Mouse (Mus musculus): Measurements from ENCODE around the gene Hnrnpab. TPM values are rescaled to one million over a fixed set of nuclear protein-coding genes. Genes with fewer than 3 reads are reported as not detected.
"Not testable (repeated sequence)": the region's sequence is repeated elsewhere in the genome, so short reads cannot be mapped to it uniquely, and the experiment has no call there.

Gene Hnrnpab
- polyA plus RNA-seq, 1 experiment from 2014 or later = 520 TPM

DNA sequence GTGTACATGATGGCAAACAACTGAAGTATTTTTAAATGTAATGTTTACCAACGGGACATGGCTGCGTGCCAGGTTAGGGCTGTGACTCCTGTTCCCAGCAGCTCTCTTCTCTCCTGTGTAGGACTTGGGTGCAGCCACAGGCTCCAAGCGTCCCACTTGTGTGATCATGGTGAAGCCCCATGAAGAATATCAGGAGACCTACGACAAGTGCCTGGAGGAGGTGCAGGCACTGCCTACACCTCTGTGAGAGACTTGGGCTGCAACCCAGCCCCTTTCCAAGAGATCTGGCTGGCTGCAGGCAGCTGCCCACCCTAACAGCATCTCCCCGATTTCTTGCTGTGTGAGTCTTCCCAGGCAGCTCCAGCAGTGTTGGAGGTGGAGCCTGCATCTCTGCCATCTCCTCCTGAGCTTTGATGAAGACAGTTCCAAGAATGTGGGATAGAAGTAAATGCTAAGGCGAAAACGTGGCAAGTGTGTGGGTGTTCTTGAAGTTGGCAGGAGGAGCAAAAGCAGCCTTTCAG lies 16.4 kb upstream of the Hnrnpab start:
- ATAC-seq = no peak
- in situ Hi-C loops (cut with MboI; ENCODE audit: low pct_unique_long_range_greater_than_20kb) = no loop called here
- no peak for TF ChIP-seq CTCF (IDR thresholded peaks at IDR 0.05)
- no peaks in the 10 kb centered on the region for H3K27me3 ChIP-seq
- ChIA-PET CTCF (interaction anchor here (0.9 kb wide), 1 partner anchor 172 kb away, joined by 3 read pairs; no protein-coding TSS in a partner anchor), POLR2A (interaction anchor here (1.0 to 2.1 kb wide), 2 partner anchors 16 to 62 kb away, joined by 3 to 5 read pairs; partner anchors contain the start of gene Hnrnpab)
- no peak for DNase-seq (ENCODE audit: low read depth, low spot score)

GRCm38 (mm10) chr11:51621776-51622175 lies 15.1 kb upstream of the Hnrnpab start:
- no peaks in the 10 kb centered on the region for H3K27me3 ChIP-seq
- CTCF ChIA-PET = interaction anchor here (1.0 kb wide), 1 partner anchor 70 kb away, joined by 3 read pairs; no protein-coding TSS in a partner anchor
- in situ Hi-C loops (cut with MboI; ENCODE audit: low pct_unique_long_range_greater_than_20kb) = no loop called here
- no peak for TF ChIP-seq CTCF (IDR thresholded peaks at IDR 0.05)
- POLR2A ChIA-PET = interaction anchor here (0.6 to 2.1 kb wide), 4 partner anchors 15 to 156 kb away, joined by 3 to 5 read pairs (median 4); partner anchors contain the start of gene Hnrnpab
- DNase-seq (ENCODE audit: low read depth, low spot score) (no peak), ATAC-seq (no peak)

DNA sequence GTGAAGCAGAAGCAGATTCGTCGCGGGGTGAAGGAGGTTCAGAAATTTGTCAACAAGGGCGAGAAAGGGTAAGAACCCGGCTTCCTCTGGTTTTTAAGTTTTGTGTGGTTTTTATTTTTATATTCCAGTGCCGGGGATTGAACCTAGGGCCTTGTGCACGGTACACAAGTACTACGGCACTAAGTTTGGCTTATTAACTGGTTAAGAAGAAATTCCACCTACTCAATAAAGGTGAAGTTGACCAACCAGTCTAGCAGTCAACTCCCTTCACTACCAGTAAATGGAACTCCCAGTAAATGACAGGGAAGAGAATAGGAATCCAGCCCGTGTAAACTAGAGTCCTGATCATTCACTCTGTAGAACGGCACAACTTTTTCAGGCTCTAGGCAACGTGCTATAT lies 13.4 kb upstream of the Hnrnpab start:
- no peak for ATAC-seq
- POLR2A ChIA-PET = no interaction called here
- no peak for TF ChIP-seq CTCF (IDR thresholded peaks at IDR 0.05)
- CTCF ChIA-PET = interaction anchor here (7.7 kb wide), 1 partner anchor 61 kb away, joined by 61 read pairs; no protein-coding TSS in a partner anchor
- H3K27me3 ChIP-seq = no peaks in the 10 kb centered on the region
- in situ Hi-C loops (cut with MboI; ENCODE audit: low pct_unique_long_range_greater_than_20kb) = no loop called here
- no peak for DNase-seq (ENCODE audit: low read depth, low spot score)

DNA sequence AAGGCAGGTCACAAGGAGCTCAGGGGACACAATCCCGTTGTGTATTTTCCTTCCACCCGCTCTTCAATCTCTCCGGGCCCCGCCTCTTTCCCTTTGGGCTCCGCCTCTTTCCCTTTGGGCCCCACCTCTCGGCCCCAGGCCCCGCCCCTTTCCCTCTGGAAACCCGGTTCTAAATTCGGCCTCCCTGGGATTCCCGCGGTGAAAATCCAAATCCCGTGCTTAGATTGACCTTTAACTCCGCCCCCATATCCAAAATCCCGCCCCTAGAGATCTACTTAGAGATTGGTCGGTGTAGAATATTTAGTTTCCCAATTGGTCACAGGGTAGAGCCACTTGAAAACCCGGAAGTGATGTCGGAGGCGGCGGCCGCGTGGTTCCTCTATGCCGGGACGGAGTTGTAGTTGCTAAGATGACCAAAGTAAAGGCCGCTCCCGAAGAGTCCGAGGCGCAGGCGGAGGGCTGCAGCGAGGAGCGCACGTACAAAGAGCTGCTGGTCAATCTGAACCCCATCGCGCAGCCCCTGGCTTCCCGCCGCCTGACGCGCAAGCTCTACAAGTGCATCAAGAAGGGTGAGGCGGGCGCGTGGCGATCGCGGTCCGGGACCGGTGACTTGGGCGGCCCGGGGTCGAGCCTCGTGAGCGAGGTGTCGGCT lies 12.9 kb upstream of the Hnrnpab start, which contains the start of gene Nhp2:
Gene Nhp2, plus strand, starts transcription at position 327 of the 652 bp plus-strand sequence.
- ChIA-PET CTCF (interaction anchor here (1.0 to 7.7 kb wide), 3 partner anchors 10 to 62 kb away, joined by 3 to 61 read pairs (median 3); no protein-coding TSS in a partner anchor), POLR2A (no interaction called here)
- H3K27me3 ChIP-seq = no peaks in the 10 kb centered on the region
- no peak for TF ChIP-seq CTCF (IDR thresholded peaks at IDR 0.05)
- ATAC-seq (peak; percentile 78), DNase-seq (ENCODE audit: low read depth, low spot score) (no peak)
- in situ Hi-C loops (cut with MboI; ENCODE audit: low pct_unique_long_range_greater_than_20kb) = loop anchor here (5.0 kb wide), 2 partner anchors 63 to 168 kb away; no protein-coding TSS in a partner anchor

DNA sequence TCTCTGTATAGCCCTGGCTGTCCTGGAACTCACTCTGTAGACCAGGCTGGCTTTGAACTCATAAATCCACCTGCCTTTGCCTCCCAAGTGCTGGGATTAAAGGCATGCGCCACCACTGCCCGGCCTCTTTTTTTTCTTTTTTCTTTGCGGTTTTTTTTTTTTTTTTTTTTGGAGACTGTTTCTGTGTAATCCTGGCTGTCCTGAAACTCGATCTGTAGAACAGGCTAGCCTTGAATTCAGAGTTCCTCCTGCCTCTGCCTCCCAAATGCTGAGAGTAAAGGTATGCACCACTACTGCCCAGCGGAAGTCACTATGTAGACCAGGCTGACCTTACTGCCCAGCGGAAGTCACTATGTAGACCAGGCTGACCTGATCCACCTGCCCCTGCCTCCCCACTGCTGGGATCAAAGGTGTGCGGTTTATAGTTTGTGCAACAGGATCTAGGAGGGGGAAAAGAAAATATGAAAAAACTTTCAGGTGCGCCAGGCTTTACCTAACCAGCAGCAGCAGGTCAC lies 12.3 kb upstream of the Hnrnpab start:
- ChIA-PET CTCF (interaction anchor here (1.0 to 7.7 kb wide), 4 partner anchors 10 to 69 kb away, joined by 3 to 61 read pairs (median 18); partner anchors contain the start of gene 0610009B22Rik), POLR2A (interaction anchor here (1.6 kb wide), 1 partner anchor 70 kb away, joined by 4 read pairs; the partner anchor contains the start of gene 0610009B22Rik)
- H3K27me3 ChIP-seq = no peaks in the 10 kb centered on the region
- DNase-seq (ENCODE audit: low read depth, low spot score) = no peak
- no peak for TF ChIP-seq CTCF (IDR thresholded peaks at IDR 0.05)
- in situ Hi-C loops (cut with MboI; ENCODE audit: low pct_unique_long_range_greater_than_20kb) = loop anchor here (5.0 kb wide), 2 partner anchors 63 to 168 kb away; no protein-coding TSS in a partner anchor
- ATAC-seq = no peak

DNA sequence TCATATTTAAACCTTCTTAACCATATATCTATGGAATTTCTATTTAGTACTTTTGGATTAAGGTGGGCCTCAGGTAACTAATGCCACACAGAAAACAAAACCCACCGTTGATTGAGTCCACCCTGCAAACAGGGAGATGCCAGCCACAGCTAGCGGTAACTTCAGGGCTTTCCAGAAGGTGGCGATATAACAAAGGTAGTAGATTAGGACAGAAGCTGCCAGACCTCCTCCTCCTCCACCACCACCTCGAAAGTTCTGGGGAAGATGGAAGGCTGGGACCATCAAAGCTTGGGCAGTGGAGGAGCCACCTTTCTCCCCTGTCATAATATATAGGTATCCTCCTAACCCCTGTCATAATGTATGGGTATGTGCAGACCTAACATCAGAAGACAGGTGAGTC lies 11.0 kb upstream of the Hnrnpab start:
- DNase-seq (ENCODE audit: low read depth, low spot score) (no peak), ATAC-seq (no peak)
- H3K27me3 ChIP-seq = no peaks in the 10 kb centered on the region
- no peak for TF ChIP-seq CTCF (IDR thresholded peaks at IDR 0.05)
- ChIA-PET POLR2A (interaction anchor here (1.2 to 1.6 kb wide), 2 partner anchors 71 to 149 kb away, joined by 3 to 4 read pairs; partner anchors contain the start of gene 0610009B22Rik), CTCF (interaction anchor here (1.1 to 7.7 kb wide), 7 partner anchors 11 to 161 kb away, joined by 3 to 61 read pairs (median 7); partner anchors contain the start of genes 0610009B22Rik and Hnrnpab)
- in situ Hi-C loops (cut with MboI; ENCODE audit: low pct_unique_long_range_greater_than_20kb) = loop anchor here (5.0 kb wide), 2 partner anchors 65 to 170 kb away; no protein-coding TSS in a partner anchor

- ChIA-PET POLR2A (interaction anchor here (0.6 to 2.3 kb wide), 6 partner anchors 9 to 1415 kb away, joined by 3 to 9 read pairs (median 4); partner anchors contain the start of gene Hnrnpab), CTCF (interaction anchor here (1.5 to 7.7 kb wide), 4 partner anchors 10 to 72 kb away, joined by 3 to 61 read pairs (median 20); partner anchors contain the start of genes 0610009B22Rik and Hnrnpab)
- DNase-seq (ENCODE audit: low read depth, low spot score); H3K27me3 ChIP-seq; ATAC-seq: not testable (repeated sequence)
- in situ Hi-C loops (cut with MboI; ENCODE audit: low pct_unique_long_range_greater_than_20kb) = loop anchor here (5.0 kb wide), 2 partner anchors 66 to 171 kb away; no protein-coding TSS in a partner anchor
These were observed 9.5 kb upstream of the Hnrnpab start for GRCm38 (mm10) chr11:51616113-51616512.

DNA sequence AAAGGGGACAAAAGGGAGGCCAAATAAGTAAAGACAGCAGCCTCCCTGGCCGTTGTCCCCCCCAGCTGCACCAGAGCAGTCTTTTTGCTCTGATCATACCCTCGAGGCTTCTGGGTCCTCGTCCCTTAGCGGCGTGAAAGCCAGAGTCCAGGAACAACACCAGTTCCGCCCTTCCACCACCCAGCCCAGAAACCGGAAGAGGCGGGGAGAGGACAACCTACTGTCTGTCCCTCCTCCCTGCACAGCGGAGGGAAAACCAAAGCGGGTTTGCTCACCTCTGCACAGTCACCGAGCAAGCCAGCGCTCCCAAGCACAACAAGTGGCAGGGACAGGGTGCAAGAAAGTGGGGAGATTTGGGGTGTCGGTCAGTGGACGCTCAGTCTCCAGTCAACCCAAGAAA lies 9.0 kb upstream of the Hnrnpab start:
- ChIA-PET CTCF (interaction anchor here (0.7 to 7.7 kb wide), 6 partner anchors 9 to 72 kb away, joined by 3 to 61 read pairs (median 5); partner anchors contain the start of genes 0610009B22Rik and Hnrnpab), POLR2A (interaction anchor here (0.6 to 2.3 kb wide), 5 partner anchors 9 to 137 kb away, joined by 3 to 9 read pairs (median 4); partner anchors contain the start of gene Hnrnpab)
- DNase-seq (ENCODE audit: low read depth, low spot score) (no peak), ATAC-seq (peak; percentile 81)
- in situ Hi-C loops (cut with MboI; ENCODE audit: low pct_unique_long_range_greater_than_20kb) = loop anchor here (5.0 kb wide), 2 partner anchors 67 to 172 kb away; no protein-coding TSS in a partner anchor
- no peak for TF ChIP-seq CTCF (IDR thresholded peaks at IDR 0.05)
- no peaks in the 10 kb centered on the region for H3K27me3 ChIP-seq

DNA sequence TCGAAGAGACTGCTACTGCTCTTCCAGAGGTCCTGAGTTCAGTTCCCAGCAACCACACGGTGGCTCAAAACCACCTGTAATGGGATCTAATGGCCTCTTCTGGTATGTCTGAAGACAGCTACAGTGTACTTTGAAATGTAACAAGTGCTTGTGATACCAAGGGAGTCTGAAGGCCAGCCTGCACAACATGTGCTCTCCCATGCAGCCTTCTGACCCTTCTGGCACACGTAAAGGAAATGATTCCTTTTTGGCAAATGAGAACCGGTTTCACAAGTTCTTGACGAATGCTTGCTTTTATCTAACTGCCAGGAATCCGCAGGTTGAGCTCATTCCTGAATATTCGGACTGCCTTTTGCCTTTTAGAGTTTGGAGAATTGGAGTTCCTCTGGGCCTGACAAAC lies 8.5 kb upstream of the Hnrnpab start:
- CTCF ChIA-PET = interaction anchor here (0.7 to 7.7 kb wide), 4 partner anchors 8 to 73 kb away, joined by 3 to 61 read pairs (median 18); partner anchors contain the start of genes 0610009B22Rik and Hnrnpab
- TF ChIP-seq CTCF (IDR thresholded peaks at IDR 0.05) = no peak
- no peak for DNase-seq (ENCODE audit: low read depth, low spot score)
- in situ Hi-C loops (cut with MboI; ENCODE audit: low pct_unique_long_range_greater_than_20kb) = loop anchor here (5.0 kb wide), 2 partner anchors 67 to 172 kb away; no protein-coding TSS in a partner anchor
- no peaks in the 10 kb centered on the region for H3K27me3 ChIP-seq
- no peak for ATAC-seq
- POLR2A ChIA-PET = interaction anchor here (0.5 to 2.3 kb wide), 3 partner anchors 8 to 156 kb away, joined by 3 to 9 read pairs (median 5); partner anchors contain the start of gene Hnrnpab

Measured in Patski (cell line).